Mouse (Mus musculus) c-Kit-positive CD71-positive TER-119-negative erythroid progenitor cells, embryonic 14.5 days (primary cell): ENCODE results near the gene Olfr918.

Experiments
- DNase-seq: peaks from one replicate; pipeline ENCODE4 v3.0.0-alpha.2; 2013; ENCODE audit warnings: low read depth

Olfr918 gene

GRCm38 (mm10) chr9:38674501-38674900 lies at the start of gene Olfr918:
Olfr918 (minus strand) TSS chr9:38674601.
- DNase-seq = no peak

GRCm38 (mm10) chr9:38724044-38724443 lies 49.6 kb upstream of the Olfr918 start:
- no peak for DNase-seq

- peak; percentile 9 for DNase-seq
Measured at GRCm38 (mm10) chr9:38718927-38719441, 44.6 kb upstream of the Olfr918 start.

- peak; percentile 21 for DNase-seq
Measured at GRCm38 (mm10) chr9:38718102-38718501, 43.7 kb upstream of the Olfr918 start, which contains the start of gene Vwa5a. Vwa5a (plus strand) TSS chr9:38718268.

- DNase-seq = no peak
Measured at GRCm38 (mm10) chr9:38672887-38673286, 1.5 kb downstream of the Olfr918 start.

- no peak for DNase-seq
Measured at GRCm38 (mm10) chr9:38665742-38666141, 8.7 kb downstream of the Olfr918 start, which contains the start of gene Olfr917. Olfr917 (minus strand) TSS chr9:38665842.

- no peak for DNase-seq
Measured at GRCm38 (mm10) chr9:38659775-38660174, 14.6 kb downstream of the Olfr918 start, which contains the start of gene Olfr916. Olfr916 (minus strand) TSS chr9:38659875.

GRCm38 (mm10) chr9:38632406-38632805 lies 42.0 kb downstream of the Olfr918 start:
- no peak for DNase-seq
